Mouse (Mus musculus): ENCODE measurements around the gene H3f3b. TPM values are rescaled to one million over a fixed set of nuclear protein-coding genes. Genes with fewer than 3 reads are reported as not detected.
A peak's percentile ranks its signal among the peaks of the same experiment; 100 is the strongest.
"Not testable (repeated sequence)": the region's sequence is repeated elsewhere in the genome, so short reads cannot be mapped to it uniquely, and the experiment has no call there.

Gene H3f3b
- polyA plus RNA-seq, 1 experiment, result 402 TPM

GRCm38 (mm10) chr11:116022256-116022780, 5.4 kb downstream of the H3f3b start:
- H3K27ac ChIP-seq (ENCODE audit: control insufficient read depth, insufficient read depth, low read depth, low read length, poor library complexity), result no peak overlapping the region
- no peak overlapping the region for H3K4me3 ChIP-seq (replicated peaks; ENCODE audit: control insufficient read depth, low read depth, low read length)
- 49% methylated on average over 4 of the region's 4 CpGs for WGBS
- no peaks in the 10 kb centered on the region for H3K4me1 ChIP-seq (ENCODE audit: control insufficient read depth, insufficient read depth, low read length)
- TF ChIP-seq POLR2A (IDR thresholded peaks at IDR 0.05; ENCODE audit: borderline replicate concordance, control insufficient read depth, low read depth, low read length), result no peak
- TF ChIP-seq CTCF (IDR thresholded peaks at IDR 0.05; ENCODE audit: control insufficient read depth, insufficient read depth, low read length), result no peak

GRCm38 (mm10) chr11:116021328-116022220, 6.2 kb downstream of the H3f3b start:
- Histone ChIP-seq H3K4me3 (replicated peaks; ENCODE audit: control insufficient read depth, low read depth, low read length) (no peak overlapping the region), H3K27ac (ENCODE audit: control insufficient read depth, insufficient read depth, low read depth, low read length, poor library complexity) (no peak overlapping the region), H3K4me1 (ENCODE audit: control insufficient read depth, insufficient read depth, low read length) (no peaks in the 10 kb centered on the region)
- 66% methylated on average over 6 of the region's 6 CpGs for WGBS
- TF ChIP-seq CTCF (IDR thresholded peaks at IDR 0.05; ENCODE audit: control insufficient read depth, insufficient read depth, low read length), result no peak
- no peak for TF ChIP-seq POLR2A (IDR thresholded peaks at IDR 0.05; ENCODE audit: borderline replicate concordance, control insufficient read depth, low read depth, low read length)

- no peak overlapping the region for H3K27ac ChIP-seq (ENCODE audit: control insufficient read depth, insufficient read depth, low read depth, low read length, poor library complexity)
- H3K4me3 ChIP-seq (replicated peaks; ENCODE audit: control insufficient read depth, low read depth, low read length), result no peak overlapping the region
- TF ChIP-seq CTCF (IDR thresholded peaks at IDR 0.05; ENCODE audit: control insufficient read depth, insufficient read depth, low read length) (no peak), POLR2A (IDR thresholded peaks at IDR 0.05; ENCODE audit: borderline replicate concordance, control insufficient read depth, low read depth, low read length) (no peak)
- 17% methylated on average over 1 of the region's 1 CpGs for WGBS
- no peaks in the 10 kb centered on the region for H3K4me1 ChIP-seq (ENCODE audit: control insufficient read depth, insufficient read depth, low read length)
Measured at GRCm38 (mm10) chr11:116020519-116020922, 7.2 kb downstream of the H3f3b start.

GRCm38 (mm10) chr11:116019976-116020411, 7.8 kb downstream of the H3f3b start:
- H3K27ac ChIP-seq (ENCODE audit: control insufficient read depth, insufficient read depth, low read depth, low read length, poor library complexity), result peak overlapping the region; percentile 38; the same call in 1 of the 2 replicates
- no peak overlapping the region for H3K4me3 ChIP-seq (replicated peaks; ENCODE audit: control insufficient read depth, low read depth, low read length)
- TF ChIP-seq CTCF (IDR thresholded peaks at IDR 0.05; ENCODE audit: control insufficient read depth, insufficient read depth, low read length) (no peak), POLR2A (IDR thresholded peaks at IDR 0.05; ENCODE audit: borderline replicate concordance, control insufficient read depth, low read depth, low read length) (no peak)
- 87% methylated on average over 2 of the region's 2 CpGs for WGBS
- H3K4me1 ChIP-seq (ENCODE audit: control insufficient read depth, insufficient read depth, low read length), result no peaks in the 10 kb centered on the region

- TF ChIP-seq CTCF (IDR thresholded peaks at IDR 0.05; ENCODE audit: control insufficient read depth, insufficient read depth, low read length) (no peak), POLR2A (IDR thresholded peaks at IDR 0.05; ENCODE audit: borderline replicate concordance, control insufficient read depth, low read depth, low read length) (no peak)
- no peak overlapping the region for H3K27ac ChIP-seq (ENCODE audit: control insufficient read depth, insufficient read depth, low read depth, low read length, poor library complexity)
Measured at GRCm38 (mm10) chr11:116019360-116019791, 8.4 kb downstream of the H3f3b start.

GRCm38 (mm10) chr11:116018867-116019266, 8.9 kb downstream of the H3f3b start:
- not testable (repeated sequence) for H3K4me3 ChIP-seq (replicated peaks; ENCODE audit: control insufficient read depth, low read depth, low read length); H3K4me1 ChIP-seq (ENCODE audit: control insufficient read depth, insufficient read depth, low read length); H3K27ac ChIP-seq (ENCODE audit: control insufficient read depth, insufficient read depth, low read depth, low read length, poor library complexity)
- 92% methylated on average over 4 of the region's 4 CpGs for WGBS

More at GRCm38 (mm10) chr11:116019360-116019791, 8.4 kb downstream of the H3f3b start:
- H3K4me1 ChIP-seq (ENCODE audit: control insufficient read depth, insufficient read depth, low read length), result no peaks in the 10 kb centered on the region
- no peak overlapping the region for H3K4me3 ChIP-seq (replicated peaks; ENCODE audit: control insufficient read depth, low read depth, low read length)
- 89% methylated on average over 1 of the region's 1 CpGs for WGBS

- WGBS, result 42% methylated on average over 6 of the region's 6 CpGs
- no peak for TF ChIP-seq POLR2A (IDR thresholded peaks at IDR 0.05; ENCODE audit: borderline replicate concordance, control insufficient read depth, low read depth, low read length)
- peak; percentile 82 for TF ChIP-seq CTCF (IDR thresholded peaks at IDR 0.05; ENCODE audit: control insufficient read depth, insufficient read depth, low read length)
- H3K4me1 ChIP-seq (ENCODE audit: control insufficient read depth, insufficient read depth, low read length), result no peaks in the 10 kb centered on the region
- no peak overlapping the region for H3K4me3 ChIP-seq (replicated peaks; ENCODE audit: control insufficient read depth, low read depth, low read length)
- no peak overlapping the region for H3K27ac ChIP-seq (ENCODE audit: control insufficient read depth, insufficient read depth, low read depth, low read length, poor library complexity)
Measured at GRCm38 (mm10) chr11:116018106-116018505, 9.7 kb downstream of the H3f3b start.

- TF ChIP-seq CTCF (IDR thresholded peaks at IDR 0.05; ENCODE audit: control insufficient read depth, insufficient read depth, low read length), result no peak
- no peak for TF ChIP-seq POLR2A (IDR thresholded peaks at IDR 0.05; ENCODE audit: borderline replicate concordance, control insufficient read depth, low read depth, low read length)
- Histone ChIP-seq H3K4me3 (replicated peaks; ENCODE audit: control insufficient read depth, low read depth, low read length) (no peak overlapping the region), H3K4me1 (ENCODE audit: control insufficient read depth, insufficient read depth, low read length) (no peaks in the 10 kb centered on the region), H3K27ac (ENCODE audit: control insufficient read depth, insufficient read depth, low read depth, low read length, poor library complexity) (no peak overlapping the region)
- 75% methylated on average over 8 of the region's 8 CpGs for WGBS
Measured at GRCm38 (mm10) chr11:116014821-116015220, 12.9 kb downstream of the H3f3b start.

All from bone marrow, adult 2 months (tissue).